Mouse (Mus musculus): Measurements from ENCODE around the gene Htra1.

DNA sequence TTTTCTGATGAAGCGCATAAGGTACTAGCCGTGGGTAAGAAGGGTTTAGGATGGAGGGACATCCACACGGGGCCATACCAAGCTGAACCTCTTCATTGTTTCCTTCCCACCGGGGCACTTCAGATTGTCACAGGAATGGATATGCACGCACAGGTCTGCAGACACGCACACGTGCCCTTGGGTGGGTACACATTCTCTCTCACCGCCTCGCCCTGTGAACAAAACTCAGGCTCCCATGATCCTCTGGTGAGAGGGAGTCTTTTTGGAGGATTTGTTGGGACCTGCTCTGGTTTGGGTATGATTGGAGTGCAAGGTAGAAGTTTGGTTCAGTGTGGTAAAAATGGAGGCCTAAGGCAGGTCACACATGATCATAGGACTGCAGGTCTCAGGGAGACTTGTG lies 3.0 kb upstream of the Htra1 start:
- no peak for TF ChIP-seq HCFC1 (IDR thresholded peaks at IDR 0.05; ENCODE audit: borderline replicate concordance, insufficient read depth, low read length)
- TF ChIP-seq MAFK (IDR thresholded peaks at IDR 0.05; ENCODE audit: insufficient read depth, low read depth, low read length), result no peak
